Mouse (Mus musculus) ovary, adult 18-20 months (tissue): ENCODE results near the gene Hdc.

Source experiments
- DNase-seq: peaks from one replicate; pipeline ENCODE4 v3.0.0; 2022; ENCODE audit warnings: low spot score, mixed read lengths

Hdc gene

DNA sequence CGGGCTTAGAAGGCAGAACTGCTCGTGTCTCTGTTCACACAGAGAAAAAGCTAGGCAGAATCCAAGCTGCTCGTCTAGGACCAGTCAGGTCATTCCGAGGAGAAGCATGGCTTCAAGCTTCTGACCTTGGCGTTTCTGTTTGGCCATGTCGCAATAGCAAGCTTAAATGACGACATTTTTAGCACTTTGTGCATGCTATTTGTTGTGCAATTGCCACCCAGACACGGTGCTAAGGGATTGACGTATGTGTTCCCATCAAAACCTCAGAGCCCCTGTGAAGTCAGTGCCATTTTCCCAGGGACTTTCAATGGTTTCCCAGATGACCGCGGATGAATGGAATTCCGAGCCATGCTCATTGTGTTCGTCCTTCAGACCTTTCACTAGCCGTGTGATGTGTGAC, 18.6 kb downstream of the Hdc start:
- DNase-seq: no peak

DNA sequence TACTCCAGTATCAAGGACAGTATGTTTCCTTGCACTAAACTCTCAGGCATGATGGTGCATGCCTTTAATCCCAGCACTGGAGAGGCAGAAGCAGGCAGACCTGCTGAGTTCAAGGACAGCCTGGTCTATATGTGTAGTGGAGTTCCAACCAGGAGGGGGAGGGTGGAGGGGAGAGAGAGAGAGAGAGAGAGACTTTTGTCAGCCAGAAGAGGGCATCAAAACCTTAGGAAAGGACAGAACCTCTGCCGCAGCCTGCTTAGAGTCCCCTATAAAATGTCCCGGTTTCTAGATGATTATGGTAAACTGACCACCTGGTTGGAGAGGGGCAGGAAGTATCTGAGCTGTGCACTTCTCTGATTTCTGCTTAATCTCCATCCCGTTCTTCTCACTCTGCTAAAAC, 20.1 kb downstream of the Hdc start:
- DNase-seq: no peak

DNA sequence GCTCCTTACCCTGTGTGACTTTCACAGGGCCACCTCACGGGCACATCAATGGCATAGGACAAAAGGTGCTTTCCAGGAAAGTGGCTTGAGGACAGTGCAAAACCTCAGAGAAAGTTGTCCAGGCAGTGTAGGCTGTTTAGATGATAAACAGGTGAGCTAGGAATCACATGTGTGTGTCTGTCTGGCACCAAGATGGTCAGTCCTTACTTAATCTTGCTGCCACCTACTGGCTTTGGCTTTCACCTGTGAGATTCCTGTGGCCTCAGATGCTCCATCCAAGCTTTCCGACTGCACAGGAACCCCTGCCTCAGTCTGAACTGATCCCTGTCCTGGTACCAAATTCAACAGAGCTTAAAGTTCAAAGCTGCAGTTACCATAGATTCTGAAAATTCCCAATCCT, 20.7 kb downstream of the Hdc start:
- no peak for DNase-seq

DNA sequence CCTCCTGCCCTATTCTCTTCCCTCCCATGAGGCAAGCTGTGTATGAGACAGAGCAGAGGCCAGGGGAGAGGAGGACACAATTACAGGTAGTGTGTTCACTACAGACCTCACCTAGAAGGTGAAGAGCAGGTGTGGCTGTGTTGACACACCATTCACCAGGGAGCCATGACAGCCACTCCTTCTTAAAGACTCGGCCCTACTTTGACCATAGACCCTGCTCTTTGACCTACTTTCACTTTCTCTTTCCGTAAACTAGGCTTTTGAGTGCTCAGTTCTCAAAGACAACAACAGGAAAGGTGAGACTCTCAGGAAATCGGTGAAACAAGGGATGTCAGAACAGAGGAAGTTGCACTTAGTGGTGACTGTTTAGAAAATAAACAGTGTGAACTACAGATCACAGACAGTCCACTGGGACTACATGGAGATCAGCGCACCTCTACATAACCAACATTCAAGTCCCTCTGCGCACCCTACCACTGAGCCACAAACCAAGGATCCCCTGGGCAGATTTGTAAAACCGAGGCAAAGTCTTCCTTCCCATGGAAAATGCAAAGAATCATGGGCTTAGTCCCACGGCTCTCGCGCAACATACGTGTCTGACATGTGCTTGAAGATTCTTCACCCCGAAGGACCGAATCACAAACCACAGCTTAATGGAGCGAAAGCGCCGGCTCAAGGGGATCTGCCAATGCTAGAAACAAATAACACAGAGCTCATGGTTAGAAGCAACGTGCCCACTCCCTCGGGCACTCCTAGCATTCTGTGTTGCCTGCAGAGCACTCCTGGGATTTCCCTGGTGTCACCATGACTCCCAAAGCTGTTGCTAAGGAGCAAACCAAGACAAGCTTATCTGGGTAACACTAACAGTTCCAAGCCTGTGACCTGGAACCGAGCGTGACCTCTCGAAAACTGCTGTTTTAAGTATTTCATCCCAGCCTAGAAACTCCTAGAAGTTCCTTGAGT, 21.5 kb downstream of the Hdc start:
- DNase-seq: peak; percentile 41

DNA sequence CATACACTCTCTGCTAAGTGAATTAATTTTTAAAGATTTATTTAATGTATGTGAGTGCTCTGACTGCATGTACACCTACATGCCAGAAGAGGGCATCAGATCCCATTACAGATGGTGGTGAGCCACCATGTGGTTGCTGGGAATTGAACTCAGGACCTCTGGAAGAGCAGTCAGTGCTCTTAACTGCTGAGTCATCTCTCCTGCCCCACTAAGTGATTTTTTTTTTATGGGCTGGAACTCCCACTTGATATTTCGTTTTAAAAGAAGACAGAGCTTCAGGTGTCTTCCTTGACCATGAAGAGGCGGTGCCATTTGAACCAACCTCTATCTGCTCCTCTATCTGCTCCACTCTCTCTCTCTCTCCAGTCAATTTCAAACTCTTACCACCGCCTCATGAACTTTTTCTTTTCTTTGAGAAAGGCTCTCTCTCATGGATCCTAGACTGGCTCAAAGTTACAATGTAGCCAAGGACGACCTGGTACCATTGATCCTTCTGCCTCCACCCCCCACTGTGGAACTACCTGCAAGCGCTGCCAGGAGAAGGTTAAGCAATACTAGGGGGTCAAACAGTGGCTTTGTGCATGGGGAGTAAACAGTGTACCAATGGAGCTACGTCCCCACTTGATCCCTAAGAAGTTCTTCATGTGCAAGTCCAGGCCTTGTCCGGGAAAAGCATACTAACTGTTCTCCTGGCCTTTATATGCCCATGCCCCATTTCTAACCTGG, 22.6 kb downstream of the Hdc start:
- DNase-seq: no peak

DNA sequence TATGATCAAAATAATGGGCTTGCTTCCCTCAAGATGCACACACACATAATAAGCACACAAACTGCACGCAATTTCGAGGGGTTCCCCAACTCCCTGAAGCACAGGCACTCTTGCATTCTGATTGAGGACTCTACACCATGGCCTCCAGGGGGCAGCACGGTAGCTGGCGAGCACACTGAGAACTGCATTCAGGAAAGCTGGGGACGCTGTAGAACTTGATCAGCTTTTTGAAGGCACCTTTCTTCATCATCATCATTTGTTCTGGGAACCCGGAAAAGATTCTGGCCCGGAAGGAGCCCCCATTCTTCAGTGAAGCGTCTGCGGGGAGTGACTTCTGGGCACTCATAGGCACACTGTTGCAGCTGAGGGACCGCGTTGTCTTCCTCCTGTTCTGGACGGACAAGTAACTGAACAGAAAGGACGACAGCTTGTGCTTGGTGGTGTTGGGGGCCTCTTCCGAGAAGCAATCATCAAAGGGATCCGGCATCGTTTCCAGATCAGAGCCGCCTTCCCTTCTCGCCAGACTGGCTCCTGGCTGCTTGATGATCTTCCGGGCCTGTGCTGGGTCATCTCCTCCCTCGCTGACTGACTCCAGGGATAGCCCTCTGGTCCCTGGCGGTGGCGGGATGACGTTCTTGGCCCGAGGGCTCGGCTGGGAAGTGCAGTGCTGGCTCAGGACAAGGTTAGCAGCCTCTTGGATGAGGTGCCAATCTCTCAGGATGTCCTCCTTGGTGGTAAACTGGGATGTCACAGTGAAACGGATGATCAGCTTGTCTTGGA, 25.1 kb downstream of the Hdc start:
- peak; percentile 25 for DNase-seq

DNA sequence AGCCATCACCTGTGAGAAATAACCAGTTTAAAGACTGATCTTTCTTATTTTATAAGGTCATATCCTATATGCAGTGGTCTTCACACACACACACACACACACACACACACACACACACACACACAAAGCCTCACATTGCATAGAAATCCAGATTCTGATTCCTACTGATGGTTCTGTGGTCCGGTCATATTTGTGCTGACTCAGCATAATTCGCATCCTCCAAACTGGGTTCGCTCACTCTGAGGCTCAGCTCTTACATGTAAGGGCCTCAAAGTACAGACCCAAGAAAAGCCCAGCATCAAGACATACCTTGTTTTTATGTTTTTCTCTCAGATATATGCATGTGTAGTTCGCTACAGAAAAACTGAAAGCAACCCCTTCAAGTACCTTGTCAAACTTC, 27.8 kb downstream of the Hdc start:
- DNase-seq: no peak

DNA sequence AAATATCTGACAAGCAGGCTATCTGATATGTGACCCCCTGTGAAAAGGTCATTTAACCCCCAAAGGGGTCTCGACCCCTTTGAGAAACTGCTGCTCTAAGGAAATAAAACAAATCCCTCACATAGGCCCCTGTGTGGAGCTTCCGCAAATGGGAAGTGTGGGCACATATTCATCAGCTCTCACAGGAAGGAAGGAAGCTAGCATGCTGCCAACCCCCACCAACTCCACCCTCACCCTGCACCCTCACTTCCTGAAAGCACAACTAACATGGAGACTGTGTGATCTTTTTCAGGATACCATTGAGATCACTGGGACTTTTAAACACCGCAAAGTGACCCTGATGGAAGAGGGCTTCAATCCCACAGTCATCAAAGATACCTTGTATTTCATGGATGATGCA, 31.6 kb downstream of the Hdc start:
- no peak for DNase-seq

DNA sequence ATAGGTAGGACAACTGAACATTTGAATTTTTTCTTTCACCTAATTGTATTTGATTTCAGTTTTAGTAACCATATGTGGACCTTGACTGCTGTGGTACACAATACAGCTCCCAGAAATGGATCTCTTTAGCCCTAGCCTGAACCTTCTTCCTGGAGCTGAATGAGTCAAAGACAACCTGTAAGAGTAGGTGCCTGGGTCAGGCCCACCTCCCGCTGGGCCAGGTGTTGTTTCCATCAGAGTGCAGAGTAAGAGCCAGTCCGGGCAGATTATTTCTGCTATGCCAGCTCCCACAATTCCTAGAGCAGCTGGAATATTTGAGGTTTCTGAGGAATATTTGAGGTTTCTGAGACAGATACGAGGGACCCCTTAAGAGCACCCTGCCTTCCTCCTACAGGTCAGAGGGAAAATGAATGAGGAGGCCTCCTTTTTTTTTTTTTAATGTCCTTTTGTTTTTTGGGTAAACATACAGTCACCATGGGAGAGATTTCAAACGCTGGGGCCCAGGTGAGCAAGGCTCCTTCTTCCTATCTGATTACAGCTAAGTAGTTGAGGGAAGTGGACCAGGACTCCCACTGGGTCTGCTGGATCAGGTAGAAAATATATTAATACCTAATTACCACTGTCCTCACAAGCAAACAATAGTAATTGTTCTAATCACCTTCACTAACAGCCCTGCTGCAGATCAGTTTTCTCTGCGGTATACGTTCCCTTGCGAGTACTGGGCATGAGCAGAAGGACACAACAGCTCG, 34.3 kb downstream of the Hdc start:
- no peak for DNase-seq

DNA sequence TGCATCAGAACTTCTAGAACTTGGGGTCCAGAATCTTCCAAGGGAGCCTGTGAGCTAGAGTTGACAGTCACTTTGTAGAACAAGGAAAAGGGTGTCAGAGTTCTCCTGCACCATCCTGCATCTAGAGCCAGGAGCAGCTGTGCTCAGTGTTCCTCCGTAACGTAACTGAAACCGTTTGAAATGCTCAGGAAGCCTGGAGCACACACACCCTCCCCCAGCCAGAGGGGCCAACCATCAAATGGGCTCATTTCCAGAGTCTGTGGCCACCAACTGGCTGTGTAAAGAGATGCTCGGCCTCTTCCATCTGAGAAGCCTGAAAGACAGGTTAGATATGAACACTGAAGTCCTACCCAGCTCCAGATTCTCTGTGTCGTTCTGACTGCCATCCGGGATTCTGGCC, 35.1 kb downstream of the Hdc start:
- no peak for DNase-seq

DNA sequence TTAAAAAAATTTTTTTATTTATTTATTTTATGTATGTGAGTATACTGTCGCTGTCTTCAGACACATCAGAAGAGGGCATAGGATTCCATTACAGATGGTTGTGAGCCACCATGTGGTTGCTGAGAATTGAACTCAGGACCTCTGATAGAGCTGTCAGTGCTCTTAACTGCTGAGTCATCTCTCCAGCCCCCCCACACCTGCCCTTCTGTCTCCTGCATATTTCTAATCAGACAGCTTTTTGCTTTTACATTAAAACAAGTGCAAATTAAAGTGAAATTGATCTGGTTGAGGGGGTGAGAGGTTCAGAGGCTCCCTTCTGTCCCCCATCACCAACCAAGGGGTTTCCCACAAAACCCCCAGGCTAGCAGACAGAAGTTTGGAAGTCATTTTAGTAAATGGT, 39.8 kb downstream of the Hdc start:
- DNase-seq: no peak

DNA sequence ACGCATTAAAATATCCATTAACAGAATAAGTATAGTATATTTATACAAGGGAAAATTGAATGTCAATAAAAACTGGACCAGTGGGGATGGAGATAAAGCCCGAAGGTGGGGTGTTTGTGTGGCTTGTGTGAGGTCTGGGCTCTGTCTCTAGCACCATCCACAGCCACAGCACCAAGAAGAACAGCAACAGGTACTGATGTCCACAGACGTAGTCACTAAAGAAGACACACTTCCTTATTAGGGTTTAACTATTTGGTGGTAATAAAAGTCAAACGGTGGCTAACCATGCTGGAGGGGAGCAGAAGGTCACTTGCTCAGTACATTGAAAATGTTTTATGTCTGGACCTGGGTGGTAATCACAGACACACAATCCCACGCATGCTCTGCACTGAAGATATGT, 41.7 kb downstream of the Hdc start:
- no peak for DNase-seq

DNA sequence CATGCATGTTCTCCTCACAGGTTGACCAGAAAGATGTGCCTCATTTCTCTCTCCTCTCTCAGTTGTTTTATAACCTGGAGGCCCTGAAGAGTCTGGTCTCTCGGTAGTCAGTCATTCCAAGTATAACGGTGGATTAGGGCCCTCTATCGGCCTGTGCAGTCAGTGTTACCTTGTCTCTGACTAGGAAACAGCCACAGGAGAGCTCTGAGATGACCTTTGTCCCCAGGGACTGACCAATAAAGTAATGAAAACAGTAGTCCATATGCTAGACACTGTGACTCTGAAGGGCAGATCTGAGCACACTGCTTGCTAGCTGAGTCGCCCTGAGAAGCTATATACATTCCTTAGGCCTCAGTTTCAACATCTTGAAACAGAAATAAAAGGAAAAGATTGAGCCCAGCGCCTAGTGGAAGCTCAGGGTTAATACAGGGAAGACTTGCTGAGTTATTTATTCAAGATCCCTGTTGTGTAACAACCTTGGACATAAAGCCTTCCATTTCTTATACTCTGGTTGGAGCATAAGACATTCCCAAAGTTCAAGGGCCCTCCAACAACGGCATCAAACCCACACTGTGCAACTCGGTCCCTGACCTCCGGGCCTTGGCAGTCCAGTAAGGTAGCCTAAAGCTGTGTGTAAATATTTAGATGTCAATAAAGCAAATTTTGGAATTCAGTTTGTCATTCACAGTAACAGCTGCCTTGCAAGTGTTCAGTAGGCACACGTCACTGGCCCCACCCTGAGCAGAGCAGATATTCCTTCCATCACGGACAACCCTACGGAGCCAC, 43.5 kb downstream of the Hdc start:
- no peak for DNase-seq

DNA sequence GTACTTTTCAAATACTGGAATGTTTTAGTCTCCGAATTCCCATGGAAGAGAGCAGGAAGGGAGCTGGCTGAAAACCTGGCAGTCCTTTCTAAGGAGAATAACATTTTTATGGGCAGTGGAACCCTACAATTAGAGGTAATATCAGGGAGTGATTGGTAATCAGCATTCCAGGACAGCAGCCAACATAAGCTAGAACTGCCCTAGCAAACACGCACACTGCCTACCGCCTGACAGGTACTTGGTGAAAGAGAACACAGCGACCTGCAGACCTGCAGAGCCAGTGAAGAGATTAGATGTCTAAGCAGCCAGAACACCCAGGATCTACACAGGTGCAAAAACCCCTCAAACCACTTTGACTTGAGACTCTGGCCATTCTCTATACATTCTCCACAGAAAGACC, 46.4 kb downstream of the Hdc start:
- DNase-seq: no peak

DNA sequence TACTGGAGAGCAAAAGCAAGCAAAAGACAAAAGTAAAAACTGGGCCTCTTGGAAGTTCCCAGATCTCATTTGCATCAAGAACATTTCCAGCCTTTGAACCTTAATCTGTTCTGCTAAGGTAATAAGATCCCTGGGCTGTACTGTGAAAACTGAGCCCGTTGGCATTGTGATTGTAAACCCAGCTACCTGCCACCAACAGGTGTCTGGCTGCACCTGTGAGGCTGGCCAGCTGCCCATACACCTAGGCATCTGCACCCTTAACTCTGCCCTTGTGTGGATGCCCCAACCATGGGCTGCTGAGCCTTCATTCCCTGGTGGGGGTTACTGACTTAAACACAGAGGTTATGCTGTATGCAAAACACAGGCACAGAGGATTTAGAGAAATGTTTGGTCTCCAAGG, 46.9 kb downstream of the Hdc start:
- DNase-seq: no peak

DNA sequence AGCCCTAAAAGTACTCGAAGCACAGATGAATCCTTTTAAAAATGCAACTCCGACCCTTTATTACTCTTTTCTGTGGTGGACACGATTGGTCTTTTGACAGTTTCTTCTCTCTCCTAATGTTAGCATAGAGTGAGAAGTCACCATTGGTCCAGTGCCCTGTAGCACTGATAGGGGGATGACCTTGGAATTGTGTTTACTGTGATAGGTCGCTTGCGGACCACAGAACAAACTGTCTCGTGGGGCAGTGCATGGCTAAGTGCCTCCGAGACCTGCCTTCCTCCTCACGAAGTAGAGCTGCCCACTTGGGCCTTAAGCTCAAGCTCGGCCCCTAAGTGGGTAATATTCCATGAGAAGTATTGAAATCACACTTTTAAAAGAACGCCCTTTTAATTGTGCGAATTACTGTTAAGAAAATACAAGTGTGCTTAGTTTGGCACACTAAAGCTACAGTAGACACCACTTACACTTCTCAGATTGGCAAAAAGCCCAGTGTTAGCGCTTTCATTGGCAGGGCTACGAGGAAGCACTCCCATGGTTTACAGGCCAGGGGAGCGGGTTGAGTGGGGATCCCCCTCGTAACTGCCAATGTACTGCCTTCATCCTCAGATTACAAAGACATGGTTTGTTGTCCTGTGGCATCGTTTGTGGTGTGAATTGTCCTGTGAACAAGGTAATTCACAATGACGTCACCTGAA, 55.5 kb downstream of the Hdc start:
- DNase-seq: peak; percentile 13

DNA sequence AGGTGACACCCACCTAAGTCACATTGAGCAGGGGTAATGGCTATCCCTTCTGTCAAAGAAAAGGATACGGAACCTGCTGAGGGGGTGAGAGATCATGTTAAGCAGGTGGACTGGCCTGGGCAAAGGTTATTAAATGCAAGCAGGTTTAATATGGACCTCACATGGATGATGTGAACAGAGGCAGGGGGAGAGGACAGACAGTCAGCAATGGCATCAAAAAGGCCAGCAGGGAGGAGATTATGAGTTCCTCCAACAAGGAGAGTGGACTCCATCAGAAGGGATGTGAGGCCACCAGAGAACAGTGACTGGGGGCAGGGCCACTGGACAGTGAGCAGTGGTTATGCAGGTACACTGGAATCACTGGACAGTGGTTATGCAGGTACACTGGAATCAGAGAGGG, 59.0 kb downstream of the Hdc start:
- no peak for DNase-seq

DNA sequence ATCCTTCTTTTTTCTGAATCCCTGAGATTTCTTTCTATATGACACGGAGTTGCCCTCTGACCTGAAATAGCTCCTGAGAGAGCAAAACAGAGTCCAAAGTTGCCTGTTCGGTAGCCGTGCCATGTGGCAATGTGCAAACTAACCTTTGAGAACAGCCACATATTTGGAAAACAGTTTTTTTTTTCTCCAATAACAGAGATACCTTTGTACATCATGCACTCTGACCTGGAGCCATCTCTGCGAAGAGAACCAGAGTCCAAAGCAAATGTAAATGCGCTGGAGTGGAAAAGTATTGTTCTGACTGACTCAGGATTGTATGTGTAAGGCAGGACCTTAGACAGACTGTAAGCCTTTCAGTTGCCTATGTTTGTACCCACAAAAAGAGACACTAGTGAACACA, 63.6 kb downstream of the Hdc start:
- no peak for DNase-seq

DNA sequence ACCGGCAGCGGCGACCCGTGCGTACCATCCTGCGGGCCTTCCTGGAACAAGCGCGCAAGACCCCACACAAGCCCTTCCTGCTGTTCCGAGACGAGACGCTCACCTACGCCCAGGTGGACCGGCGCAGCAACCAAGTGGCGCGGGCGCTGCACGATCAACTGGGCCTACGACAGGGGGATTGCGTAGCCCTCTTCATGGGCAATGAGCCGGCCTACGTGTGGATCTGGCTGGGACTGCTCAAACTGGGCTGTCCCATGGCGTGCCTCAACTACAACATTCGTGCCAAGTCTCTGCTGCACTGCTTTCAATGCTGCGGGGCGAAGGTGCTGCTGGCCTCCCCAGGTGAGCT, 65.8 kb downstream of the Hdc start:
- DNase-seq: no peak
